Mouse (Mus musculus) lung, postnatal 0 days (tissue): ENCODE results near the gene Asap2. TPM values are rescaled to one million over a fixed set of nuclear protein-coding genes. Genes with fewer than 3 reads are reported as not detected.

Experiments used
- ATAC-seq: fragments of 200-750 bp; cut with Nextera tagmentation; 2 replicates; pipeline ENCODE4 v1.8.0; 2017; ENCODE audit warnings: moderate library complexity
- DNase-seq: peaks from one replicate; pipeline ENCODE4 v3.0.0-alpha.2; 2016; ENCODE audit warnings: low spot score
- H3K27ac ChIP-seq: fragments of 300-500 bp; sonication (generic); 2 replicates; pipeline ENCODE4 v1.5.1; 2014; ENCODE audit warnings: antibody characterized with exemption, mild to moderate bottlenecking, low read length, mixed read lengths
- H3K27me3 ChIP-seq: fragments of 300-500 bp; sonication (generic); replicated peaks from 2 replicates; pipeline ENCODE4 v1.6.1; 2014; ENCODE audit warnings: low read length, mixed read lengths; ENCODE audit not compliant: insufficient read depth
- H3K36me3 ChIP-seq: fragments of 300-500 bp; sonication (generic); 2 replicates; pipeline ENCODE4 v1.6.1; 2014; ENCODE audit warnings: low read length, mixed read lengths; ENCODE audit not compliant: insufficient read depth
- H3K4me1 ChIP-seq: fragments of 300-500 bp; sonication (generic); 2 replicates; pipeline ENCODE4 v1.6.1; 2014; ENCODE audit warnings: antibody characterized with exemption, low read depth, low read length, mixed read lengths; ENCODE audit not compliant: insufficient read depth
- H3K4me2 ChIP-seq: fragments of 300-500 bp; sonication (generic); replicated peaks from 2 replicates; pipeline ENCODE4 v1.6.1; 2014; ENCODE audit warnings: low read depth, mild to moderate bottlenecking, low read length, moderate library complexity, mixed read lengths
- H3K4me3 ChIP-seq: fragments of 300-500 bp; sonication (generic); 2 replicates; pipeline ENCODE4 v1.5.1; 2014; ENCODE audit warnings: low read depth, low read length
- H3K9ac ChIP-seq: fragments of 300-500 bp; sonication (generic); replicated peaks from 2 replicates; pipeline ENCODE4 v1.6.1; 2014; ENCODE audit warnings: low read depth, mild to moderate bottlenecking
- H3K9me3 ChIP-seq: fragments of 300-500 bp; sonication (generic); 2 replicates; pipeline ENCODE4 v1.6.1; 2016; ENCODE audit warnings: low read length, mixed read lengths
- CTCF ChIP-seq: IDR thresholded peaks from 2 replicates; pipeline ENCODE4 v1.5.1; 2016; ENCODE audit warnings: antibody characterized with exemption, mild to moderate bottlenecking
- EP300 ChIP-seq: IDR thresholded peaks from 2 replicates; pipeline ENCODE4 v1.6.1; 2016; ENCODE audit warnings: antibody characterized with exemption, mild to moderate bottlenecking, control low read depth
- WGBS: fragments of 180-500 bp; shearing (Covaris S2); extraction: QIAGEN DNeasy Blood & Tissue Kit; methylation state at CpG from one replicate; pipeline ENCODE4 v1.1.7; 2014; 5-methylcytosine and 5-hydroxymethylcytosine counted together
- polyA plus RNA-seq: library from polyadenylated mRNA; unstranded; fragments of >200 nt; fragmentation: Nextera tagmentation; extraction: Ambion mirVana; gene quantifications from 2 replicates; pipeline ENCODE4 v1.2.1, GENCODE M21; 2015

Gene Asap2
- polyA plus RNA-seq, 1 experiment from 2014 or later: 6.4 TPM

- TF ChIP-seq EP300: no peak
- TF ChIP-seq CTCF: no peak
These were observed 251.7 kb downstream of the Asap2 start for GRCm38 (mm10) chr12:21241965-21242364.

GRCm38 (mm10) chr12:21244375-21244960, 254.2 kb downstream of the Asap2 start:
- no peak overlapping the region for H3K9ac ChIP-seq
- no peaks in the 10 kb centered on the region; the same call in 1 of the 2 replicates for H3K36me3 ChIP-seq
- no peak overlapping the region for H3K27ac ChIP-seq
- TF ChIP-seq CTCF: no peak
- TF ChIP-seq EP300: no peak
- no peaks in the 10 kb centered on the region for H3K9me3 ChIP-seq
- no peak overlapping the region for H3K4me3 ChIP-seq
- H3K4me2 ChIP-seq: no peak overlapping the region
- no peaks in the 10 kb centered on the region for H3K27me3 ChIP-seq
- WGBS: 96% methylated on average over 11 of the region's 11 CpGs
- DNase-seq: no peak
- no peak for ATAC-seq
- no peaks in the 10 kb centered on the region for H3K4me1 ChIP-seq

More at GRCm38 (mm10) chr12:21241965-21242364, 251.7 kb downstream of the Asap2 start:
- H3K4me3 ChIP-seq: no peak overlapping the region
- H3K27me3 ChIP-seq: no peaks in the 10 kb centered on the region
- H3K27ac ChIP-seq: no peak overlapping the region
- H3K4me2 ChIP-seq: no peak overlapping the region
- ATAC-seq: no peak
- no peaks in the 10 kb centered on the region for H3K4me1 ChIP-seq
- no peaks in the 10 kb centered on the region for H3K9me3 ChIP-seq
- no peaks in the 10 kb centered on the region for H3K36me3 ChIP-seq
- no peak overlapping the region for H3K9ac ChIP-seq
- 81% methylated on average over 3 of the region's 3 CpGs for WGBS
- DNase-seq: no peak

GRCm38 (mm10) chr12:21247711-21248392, 257.6 kb downstream of the Asap2 start:
- no peak for ATAC-seq
- 66% methylated on average over 7 of the region's 7 CpGs for WGBS

GRCm38 (mm10) chr12:21260494-21261256, 270.4 kb downstream of the Asap2 start:
- Histone ChIP-seq H3K4me2 (no peak overlapping the region), H3K9ac (no peak overlapping the region), H3K27me3 (no peaks in the 10 kb centered on the region), H3K9me3 (no peaks in the 10 kb centered on the region), H3K27ac (no peak overlapping the region), H3K4me3 (no peak overlapping the region), H3K36me3 (no peaks in the 10 kb centered on the region; the same call in 1 of the 2 replicates), H3K4me1 (no peaks in the 10 kb centered on the region)
- no peak for DNase-seq
- WGBS: 89% methylated on average over 6 of the region's 6 CpGs
- ATAC-seq: no peak
- TF ChIP-seq CTCF (peak; percentile 58), EP300 (no peak)

More at GRCm38 (mm10) chr12:21247711-21248392, 257.6 kb downstream of the Asap2 start:
- Histone ChIP-seq H3K27me3 (no peaks in the 10 kb centered on the region), H3K4me3 (no peak overlapping the region), H3K36me3 (peaks cover 11% of the 10 kb centered on the region), H3K9ac (no peak overlapping the region), H3K27ac (no peak overlapping the region), H3K4me1 (no peaks in the 10 kb centered on the region), H3K4me2 (no peak overlapping the region), H3K9me3 (no peaks in the 10 kb centered on the region)
- TF ChIP-seq CTCF (no peak), EP300 (no peak)
- DNase-seq: no peak

- DNase-seq (no peak), ATAC-seq (no peak)
- H3K4me1 ChIP-seq: no peaks in the 10 kb centered on the region
- H3K27ac ChIP-seq: no peak overlapping the region
- no peaks in the 10 kb centered on the region; the same call in 1 of the 2 replicates for H3K36me3 ChIP-seq
- TF ChIP-seq CTCF (no peak), EP300 (no peak)
- H3K4me2 ChIP-seq: no peak overlapping the region
- no peak overlapping the region for H3K9ac ChIP-seq
- 70% methylated on average over 4 of the region's 4 CpGs for WGBS
- no peaks in the 10 kb centered on the region for H3K9me3 ChIP-seq
- no peak overlapping the region for H3K4me3 ChIP-seq
- H3K27me3 ChIP-seq: no peaks in the 10 kb centered on the region
These were observed 271.3 kb downstream of the Asap2 start for GRCm38 (mm10) chr12:21261521-21261920.

- no peak for ATAC-seq
- 96% methylated on average over 5 of the region's 5 CpGs for WGBS
- TF ChIP-seq CTCF: no peak
- TF ChIP-seq EP300: no peak
- DNase-seq: no peak
- Histone ChIP-seq H3K4me2 (no peak overlapping the region), H3K4me3 (no peak overlapping the region), H3K36me3 (no peaks in the 10 kb centered on the region; the same call in 1 of the 2 replicates), H3K4me1 (no peaks in the 10 kb centered on the region), H3K27me3 (no peaks in the 10 kb centered on the region), H3K9ac (no peak overlapping the region), H3K27ac (peak overlapping the region; percentile 23; the same call in 1 of the 2 replicates), H3K9me3 (no peaks in the 10 kb centered on the region)
These were observed 273.0 kb downstream of the Asap2 start for GRCm38 (mm10) chr12:21263256-21263655.
